Mouse (Mus musculus) intestine, embryonic 16.5 days (tissue): ENCODE results near the gene Mtrr. TPM values are rescaled to one million over a fixed set of nuclear protein-coding genes. Genes with fewer than 3 reads are reported as not detected.
A peak's percentile ranks its signal among the peaks of the same experiment; 100 is the strongest.

ENCODE experiments used
- ATAC-seq: fragments of 200-750 bp; cut with Nextera tagmentation; 2 replicates; pipeline ENCODE4 v1.8.0; 2017; ENCODE audit warnings: moderate TSS enrichment, moderate library complexity
- H3K27ac ChIP-seq: fragments of 300-500 bp; sonication (generic); 2 replicates; pipeline ENCODE4 v1.5.1; 2014; ENCODE audit warnings: mild to moderate bottlenecking, low read length
- H3K27me3 ChIP-seq: fragments of 300-500 bp; sonication (generic); replicated peaks from 2 replicates; pipeline ENCODE4 v1.6.1; 2014; ENCODE audit warnings: low read length, control low read depth, mixed read lengths; ENCODE audit not compliant: control insufficient read depth, insufficient read depth
- H3K36me3 ChIP-seq: fragments of 300-500 bp; sonication (generic); 2 replicates; pipeline ENCODE4 v1.6.1; 2014; ENCODE audit warnings: low read length, control low read depth; ENCODE audit not compliant: control insufficient read depth, insufficient read depth
- H3K4me1 ChIP-seq: fragments of 300-500 bp; sonication (generic); 2 replicates; pipeline ENCODE4 v1.6.1; 2014; ENCODE audit warnings: low read length, control low read depth, mixed read lengths; ENCODE audit not compliant: control insufficient read depth, insufficient read depth
- H3K4me2 ChIP-seq: fragments of 300-500 bp; sonication (generic); 2 replicates; pipeline ENCODE4 v1.6.1; 2014; ENCODE audit warnings: low read depth, low read length, control low read depth
- H3K4me3 ChIP-seq: fragments of 300-500 bp; sonication (generic); 2 replicates; pipeline ENCODE4 v1.5.1; 2014; ENCODE audit warnings: mild to moderate bottlenecking, low read length
- H3K9ac ChIP-seq: fragments of 300-500 bp; sonication (generic); 2 replicates; pipeline ENCODE4 v1.6.1; 2014; ENCODE audit warnings: low read depth, low read length
- H3K9me3 ChIP-seq: fragments of 300-500 bp; sonication (generic); 2 replicates; pipeline ENCODE4 v1.6.1; 2016; ENCODE audit warnings: low read length, control low read depth; ENCODE audit not compliant: control insufficient read depth
- WGBS: fragments of 180-500 bp; shearing (Covaris S2); extraction: QIAGEN DNeasy Blood & Tissue Kit; methylation state at CpG from one replicate; pipeline ENCODE4 v1.1.7; 2014; 5-methylcytosine and 5-hydroxymethylcytosine counted together
- polyA plus RNA-seq: library from polyadenylated mRNA; unstranded; fragments of >200 nt; fragmentation: Nextera tagmentation; extraction: Ambion mirVana; gene quantifications from 2 replicates; pipeline ENCODE4 v1.2.1, GENCODE M21; 2015

The Mtrr gene
- polyA plus RNA-seq, 1 experiment from 2014 or later: 14.6 TPM

DNA sequence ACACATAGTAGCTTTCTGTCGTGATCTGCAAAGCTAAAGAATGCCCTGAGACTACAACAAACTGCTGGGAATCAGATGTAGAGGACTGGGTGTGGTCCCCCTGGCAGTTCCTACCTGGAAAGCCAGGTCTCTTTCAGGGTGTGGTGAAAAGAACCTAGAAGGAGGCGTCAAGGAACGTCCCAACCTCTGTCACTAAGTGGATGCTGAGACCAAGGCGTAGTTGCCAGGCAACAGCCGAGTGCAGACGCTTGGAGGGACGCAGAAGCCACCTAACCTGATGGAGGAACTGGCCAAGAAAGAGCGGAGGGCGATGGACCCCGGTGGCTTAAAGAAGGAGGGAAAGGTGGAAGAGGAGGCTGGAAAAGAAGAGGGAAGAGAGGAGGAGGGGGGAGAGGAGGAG is 15.2 kb upstream of the Mtrr start, which contains the start of gene 1700001L19Rik:
1700001L19Rik (plus strand) TSS at position 223 of the 400 bp plus-strand sequence.
- peaks cover 10% of the 10 kb centered on the region for H3K36me3 ChIP-seq
- no peaks in the 10 kb centered on the region for H3K27me3 ChIP-seq
- peak; percentile 40 for ATAC-seq
- peak within 1 kb of the TSS; percentile 31 for H3K4me3 ChIP-seq
- H3K4me2 ChIP-seq: peak within 1 kb of the TSS; percentile 50
- no peaks in the 10 kb centered on the region for H3K4me1 ChIP-seq
- H3K9ac ChIP-seq: no peak within 1 kb of the TSS
- no peak within 1 kb of the TSS for H3K27ac ChIP-seq
- H3K9me3 ChIP-seq: no peaks in the 10 kb centered on the region
- 7% methylated on average over 10 of the region's 10 CpGs for WGBS

DNA sequence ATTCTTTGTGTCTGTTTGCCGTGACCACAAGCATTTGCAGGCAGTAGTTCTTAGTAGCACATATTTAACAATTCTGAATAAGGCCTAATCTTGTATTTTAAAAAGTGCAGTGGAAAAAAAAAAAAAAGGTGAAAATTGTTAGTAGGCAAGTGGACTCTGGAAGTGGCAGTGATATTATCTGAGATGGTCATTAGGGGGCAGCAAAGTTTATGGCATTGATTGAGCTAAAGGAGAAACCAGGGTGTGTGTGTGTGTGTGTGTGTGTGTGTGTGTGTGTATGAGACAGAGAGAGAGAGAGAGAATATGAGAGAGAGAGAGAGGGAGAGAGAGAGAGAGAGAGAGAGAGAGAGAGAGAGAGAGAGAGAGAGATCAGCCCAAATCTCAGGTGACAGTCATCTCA is 11.8 kb upstream of the Mtrr start:
- Histone ChIP-seq H3K27ac (no peak overlapping the region), H3K4me1 (no peaks in the 10 kb centered on the region), H3K9ac (no peak overlapping the region), H3K27me3 (no peaks in the 10 kb centered on the region), H3K36me3 (peaks cover 34% of the 10 kb centered on the region), H3K4me2 (no peak overlapping the region), H3K9me3 (no peaks in the 10 kb centered on the region), H3K4me3 (no peak overlapping the region)
- no peak for ATAC-seq
- WGBS: 84% methylated on average over 1 of the region's 1 CpGs

DNA sequence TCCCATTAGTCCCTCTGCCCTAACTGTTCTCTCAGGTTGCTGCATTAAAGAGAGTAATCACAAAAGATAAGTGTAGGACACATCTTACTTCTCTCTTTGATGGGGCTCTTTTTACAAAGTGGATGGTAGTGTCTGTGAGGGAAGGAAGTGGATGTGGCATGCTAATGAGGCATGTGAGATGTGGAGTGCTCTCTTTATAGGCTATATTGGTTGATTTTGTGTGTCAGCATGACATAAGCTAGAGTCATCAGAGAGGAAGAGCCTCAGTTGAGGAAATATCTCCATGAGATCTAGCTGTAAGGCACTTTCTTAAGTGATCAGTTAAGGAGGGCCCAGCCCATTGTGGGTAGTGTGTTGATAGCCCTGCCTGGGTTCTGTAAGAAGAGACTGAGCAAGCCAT is 6.4 kb upstream of the Mtrr start:
- no peaks in the 10 kb centered on the region for H3K27me3 ChIP-seq
- H3K9me3 ChIP-seq: no peaks in the 10 kb centered on the region
- no peak overlapping the region for H3K4me3 ChIP-seq
- H3K4me2 ChIP-seq: no peak overlapping the region
- peaks cover 44% of the 10 kb centered on the region for H3K36me3 ChIP-seq
- no peak for ATAC-seq
- 0 out of 2 replicates have a peak, but pooled peaks cover 2% of the 10 kb centered on the region for H3K4me1 ChIP-seq
- H3K27ac ChIP-seq: no peak overlapping the region
- no peak overlapping the region for H3K9ac ChIP-seq

DNA sequence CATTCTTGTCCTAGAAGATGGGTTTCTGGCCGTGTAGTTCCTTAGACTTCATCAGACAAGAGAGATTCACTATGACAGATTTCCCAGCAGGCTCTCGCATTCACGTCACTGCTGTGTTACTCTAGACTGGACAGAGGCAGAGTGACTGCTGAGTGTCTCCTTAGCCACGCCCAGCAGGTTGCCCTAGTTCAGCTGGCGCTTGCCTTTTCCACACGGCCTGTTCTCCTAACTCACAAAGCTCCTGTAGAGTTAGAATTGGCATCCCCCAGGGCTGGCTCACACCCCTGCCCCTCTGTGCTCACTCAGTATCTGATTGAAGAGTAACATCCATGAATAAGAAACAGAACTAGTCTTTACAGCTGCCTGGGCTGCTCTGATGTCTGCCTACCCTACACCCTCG is 3.5 kb upstream of the Mtrr start:
- no peak overlapping the region for H3K4me2 ChIP-seq
- peaks cover 24% of the 10 kb centered on the region; the same call in 1 of the 2 replicates for H3K36me3 ChIP-seq
- no peak for ATAC-seq
- H3K4me3 ChIP-seq: no peak overlapping the region
- H3K27me3 ChIP-seq: no peaks in the 10 kb centered on the region
- H3K27ac ChIP-seq: no peak overlapping the region
- peaks cover 8% of the 10 kb centered on the region; the same call in 1 of the 2 replicates for H3K4me1 ChIP-seq
- no peaks in the 10 kb centered on the region for H3K9me3 ChIP-seq
- WGBS: 84% methylated on average over 7 of the region's 7 CpGs
- H3K9ac ChIP-seq: no peak overlapping the region

DNA sequence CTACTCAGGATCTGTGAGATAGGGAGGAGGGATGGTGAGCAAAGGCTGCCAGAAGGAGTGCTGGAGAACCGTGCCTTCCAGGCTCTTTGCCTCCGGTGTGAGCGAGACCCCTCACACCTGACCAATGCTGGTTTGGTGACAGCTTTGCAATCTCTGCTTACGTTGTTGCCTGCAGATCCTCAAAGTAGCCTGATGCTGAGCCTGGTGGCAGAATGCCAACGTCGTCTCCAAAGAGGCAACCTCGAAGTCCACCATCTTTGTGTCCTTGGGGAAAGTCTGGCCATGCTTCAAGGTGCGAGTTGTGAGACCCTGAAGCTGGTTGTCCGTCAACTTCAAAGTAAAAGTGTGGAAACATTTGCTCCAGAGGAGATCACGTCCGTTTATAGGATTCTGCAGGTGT is 2.0 kb upstream of the Mtrr start:
- 91% methylated on average over 11 of the region's 11 CpGs for WGBS
- H3K27ac ChIP-seq: no peak overlapping the region
- no peaks in the 10 kb centered on the region for H3K27me3 ChIP-seq
- peaks cover 12% of the 10 kb centered on the region; the same call in 1 of the 2 replicates for H3K36me3 ChIP-seq
- no peak overlapping the region for H3K9ac ChIP-seq
- peaks cover 8% of the 10 kb centered on the region; the same call in 1 of the 2 replicates for H3K4me1 ChIP-seq
- no peak overlapping the region for H3K4me3 ChIP-seq
- no peak for ATAC-seq
- H3K9me3 ChIP-seq: no peaks in the 10 kb centered on the region
- H3K4me2 ChIP-seq: no peak overlapping the region

DNA sequence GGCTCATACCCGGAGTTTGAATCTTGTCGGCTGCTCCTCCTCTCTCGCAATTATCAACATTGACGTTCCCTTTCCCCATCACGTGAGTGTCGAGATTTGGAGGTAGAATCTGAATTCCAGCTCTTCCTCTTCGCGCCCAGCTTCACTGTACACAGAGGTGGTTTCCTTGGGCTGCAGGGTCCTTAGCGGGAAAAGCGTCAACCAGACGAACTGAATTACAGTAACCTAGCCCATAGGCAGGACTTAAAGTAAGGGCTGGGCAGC is 500 bp upstream of the Mtrr start:
- peak overlapping the region; percentile 85 for H3K9ac ChIP-seq
- peaks cover 8% of the 10 kb centered on the region; the same call in 1 of the 2 replicates for H3K4me1 ChIP-seq
- H3K27me3 ChIP-seq: no peaks in the 10 kb centered on the region
- peak overlapping the region; percentile 82 for H3K4me2 ChIP-seq
- ATAC-seq: peak; percentile 17
- WGBS: 0% methylated on average over 11 of the region's 11 CpGs
- H3K27ac ChIP-seq: peak overlapping the region; percentile 79
- peak overlapping the region; percentile 88 for H3K4me3 ChIP-seq
- peaks cover 7% of the 10 kb centered on the region; the same call in 1 of the 2 replicates for H3K36me3 ChIP-seq
- no peaks in the 10 kb centered on the region for H3K9me3 ChIP-seq

DNA sequence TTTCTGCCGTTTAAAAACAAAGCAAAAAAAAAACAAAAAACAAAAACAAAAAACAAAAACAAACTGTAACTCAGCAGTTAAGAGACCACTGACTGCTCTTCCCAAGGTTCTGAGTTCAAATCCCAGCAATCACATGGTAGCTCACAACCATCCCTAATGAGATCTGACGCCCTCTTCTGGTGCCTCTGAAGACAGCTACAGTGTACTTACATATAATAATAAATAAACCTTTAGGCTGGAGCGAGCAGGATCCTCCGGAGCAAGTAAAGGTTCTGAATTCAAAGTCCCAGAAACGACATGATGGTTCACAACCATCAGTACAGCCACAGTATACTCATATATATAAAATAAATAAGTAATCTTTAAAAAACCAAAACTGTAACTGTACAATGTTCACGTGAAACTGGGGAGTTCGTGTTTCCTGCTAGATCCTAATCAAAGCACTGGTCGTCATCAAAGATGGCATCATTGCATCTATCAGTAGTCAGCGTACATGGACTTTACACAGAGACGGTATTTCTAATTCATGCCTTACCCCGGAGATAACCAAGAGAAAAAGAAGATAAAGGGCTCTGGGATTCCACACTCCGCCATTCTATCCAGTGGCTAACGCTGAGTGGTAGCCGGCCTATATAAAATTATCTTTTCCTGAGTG is 736 bp downstream of the Mtrr start:
- Histone ChIP-seq H3K4me1 (peaks cover 8% of the 10 kb centered on the region; the same call in 1 of the 2 replicates), H3K36me3 (peaks cover 8% of the 10 kb centered on the region; the same call in 1 of the 2 replicates), H3K9me3 (no peaks in the 10 kb centered on the region), H3K4me2 (peak overlapping the region; percentile 68), H3K9ac (peak overlapping the region; percentile 77), H3K27me3 (no peaks in the 10 kb centered on the region), H3K27ac (peak overlapping the region; percentile 57), H3K4me3 (peak overlapping the region; percentile 88)
- peak; percentile 12 for ATAC-seq
- WGBS: 20% methylated on average over 14 of the region's 14 CpGs

DNA sequence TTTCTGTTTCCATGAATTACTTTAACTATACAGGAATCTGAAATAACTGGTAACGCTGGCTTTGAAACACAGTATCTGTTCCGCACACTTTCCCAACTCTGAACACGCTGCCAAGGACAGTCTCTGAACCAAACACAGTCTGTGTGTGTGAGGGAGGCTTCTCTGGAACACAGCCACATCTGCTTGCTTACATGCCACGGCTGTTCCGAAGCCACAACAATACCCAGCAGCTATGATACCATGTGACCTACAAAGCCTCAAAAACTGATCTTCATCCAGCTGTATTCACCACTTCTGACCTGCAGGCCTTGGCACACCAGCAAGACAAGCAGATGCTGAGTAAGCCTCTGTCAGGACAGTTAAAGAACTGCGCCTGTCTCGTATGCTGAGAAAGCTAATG is 4.0 kb downstream of the Mtrr start:
- Histone ChIP-seq H3K4me2 (no peak overlapping the region), H3K9ac (no peak overlapping the region), H3K9me3 (no peaks in the 10 kb centered on the region), H3K27ac (no peak overlapping the region), H3K27me3 (no peaks in the 10 kb centered on the region), H3K4me3 (no peak overlapping the region), H3K36me3 (0 out of 2 replicates have a peak, but pooled peaks cover 3% of the 10 kb centered on the region), H3K4me1 (peaks cover 14% of the 10 kb centered on the region)
- 88% methylated on average over 7 of the region's 7 CpGs for WGBS
- no peak for ATAC-seq

DNA sequence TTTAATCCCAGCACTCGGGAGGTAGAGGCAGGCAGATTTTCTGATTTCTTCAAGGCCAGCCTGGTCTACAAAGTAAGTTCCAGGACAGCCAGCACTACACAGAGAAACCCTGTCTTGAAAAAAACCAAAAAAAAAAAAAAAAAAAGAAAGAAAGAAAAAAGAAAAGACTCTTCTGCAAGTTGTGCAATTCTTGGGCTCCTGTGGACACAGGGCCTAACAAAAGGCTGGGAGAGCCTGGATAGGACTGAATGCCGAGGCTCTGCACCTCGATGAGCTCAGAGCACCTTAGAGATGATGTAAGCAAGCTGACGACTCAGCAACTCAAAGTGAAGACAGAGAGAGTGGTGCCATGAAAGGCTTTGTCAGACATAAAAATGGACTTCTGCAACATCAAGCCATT is 7.6 kb downstream of the Mtrr start:
- 0 out of 2 replicates have a peak, but pooled peaks cover 6% of the 10 kb centered on the region for H3K36me3 ChIP-seq
- no peak for ATAC-seq
- no peak overlapping the region for H3K9ac ChIP-seq
- 76% methylated on average over 4 of the region's 4 CpGs for WGBS
- no peak overlapping the region for H3K4me3 ChIP-seq
- no peak overlapping the region for H3K4me2 ChIP-seq
- no peaks in the 10 kb centered on the region for H3K9me3 ChIP-seq
- H3K27me3 ChIP-seq: no peaks in the 10 kb centered on the region
- H3K27ac ChIP-seq: no peak overlapping the region
- H3K4me1 ChIP-seq: peaks cover 10% of the 10 kb centered on the region
